Mouse (Mus musculus) frontal cortex, adult (tissue): ENCODE measurements at regions not wholly inside any gene's neighbourhood (a gene's known extent, or its start where the extent isn't known, plus 50 kb on each side); places are given as distances from the start of the nearest gene placed in this dataset.

Experiments
- ATAC-seq: cut with Nextera tagmentation; 2 replicates; pipeline ENCODE4 v1.9.2; 2017; ENCODE audit warnings: mild to moderate bottlenecking, moderate library complexity, mixed read lengths; ENCODE audit not compliant: low TSS enrichment

GRCm38 (mm10) chr2:116201248-116202223 lies 135.9 kb upstream of the Meis2 start:
- ATAC-seq = no peak

- ATAC-seq = no peak
Observed at GRCm38 (mm10) chr2:116200795-116201194, 135.2 kb upstream of the Meis2 start.

- peak; percentile 99 for ATAC-seq
Observed at GRCm38 (mm10) chr2:116181861-116182260, 116.2 kb upstream of the Meis2 start.

GRCm38 (mm10) chr2:116177155-116177554 lies 111.5 kb upstream of the Meis2 start:
- ATAC-seq = no peak

GRCm38 (mm10) chr2:116165871-116166770 lies 100.5 kb upstream of the Meis2 start:
- ATAC-seq = no peak
